Mouse (Mus musculus): Measurements from ENCODE around the gene Gjd3. TPM values are rescaled to one million over a fixed set of nuclear protein-coding genes. Genes with fewer than 3 reads are reported as not detected.

The Gjd3 gene
- polyA plus RNA-seq, 1 experiment from 2014 or later = 0.22 TPM

DNA sequence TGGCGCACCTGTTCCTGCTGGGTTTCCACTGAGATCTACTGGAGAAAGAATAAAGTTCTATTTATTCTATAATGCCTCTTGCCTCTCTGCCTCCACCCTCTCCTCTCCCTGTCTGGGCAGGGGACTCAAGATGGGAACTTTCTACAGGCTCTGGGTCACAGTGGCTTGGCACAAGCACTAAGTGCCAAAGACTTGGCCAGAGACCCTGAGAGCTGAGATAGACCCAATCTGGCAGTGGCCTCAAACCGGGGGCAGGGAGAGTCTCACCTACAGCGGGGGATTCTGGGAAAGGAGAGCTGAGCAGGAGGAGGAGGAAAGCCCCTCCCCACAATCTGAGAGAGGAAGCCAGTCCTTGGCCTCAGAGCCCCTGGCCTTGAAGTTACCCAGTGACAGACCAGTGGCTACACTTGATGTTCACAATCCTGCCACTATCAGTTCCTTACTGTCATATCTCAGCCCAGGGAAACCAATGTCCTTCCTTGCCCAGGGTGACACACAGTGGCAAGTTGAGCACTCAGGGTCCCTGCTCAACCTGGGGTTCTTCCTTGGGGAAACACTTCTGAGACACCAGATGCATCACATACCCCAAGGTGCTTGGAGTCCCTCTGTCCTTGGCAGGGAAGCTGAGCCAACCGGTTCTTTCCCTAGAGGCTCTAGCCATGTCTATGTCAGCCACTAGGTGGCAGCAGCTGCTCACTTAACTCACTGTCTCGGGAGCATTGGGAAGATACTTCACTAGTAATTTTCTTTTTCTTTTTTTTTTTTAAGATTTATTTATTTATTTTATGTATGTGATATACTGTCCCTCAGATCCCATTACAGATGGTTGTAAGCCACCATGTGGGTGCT lies 7.7 kb downstream of the Gjd3 start:
- no peak for ATAC-seq (replicated peaks; ENCODE audit: low FRiP score, low TSS enrichment, low read depth)
- H3K4me3 ChIP-seq (ENCODE audit: low read depth, low read length) = no peak overlapping the region
- H3K4me2 ChIP-seq (ENCODE audit: low read length) = no peak overlapping the region
- peaks cover 52% of the 10 kb centered on the region for H3K36me3 ChIP-seq (ENCODE audit: control insufficient read depth, insufficient read depth, low read length)
- no peak overlapping the region for H3K9ac ChIP-seq (ENCODE audit: low read length)
- 52% methylated on average over 5 of the region's 5 CpGs for WGBS
- H3K4me1 ChIP-seq (replicated peaks; ENCODE audit: control insufficient read depth, insufficient read depth, low read length) = peaks cover 16% of the 10 kb centered on the region
- no peaks in the 10 kb centered on the region for H3K27me3 ChIP-seq (replicated peaks; ENCODE audit: control insufficient read depth, insufficient read depth, low read length)
- peak; percentile 84 for DNase-seq (ENCODE audit: low spot score)
- no peak overlapping the region for H3K27ac ChIP-seq (ENCODE audit: low read depth)
- H3K9me3 ChIP-seq (ENCODE audit: control insufficient read depth, low read length) = 0 out of 2 replicates have a peak, but pooled peaks cover 5% of the 10 kb centered on the region

DNA sequence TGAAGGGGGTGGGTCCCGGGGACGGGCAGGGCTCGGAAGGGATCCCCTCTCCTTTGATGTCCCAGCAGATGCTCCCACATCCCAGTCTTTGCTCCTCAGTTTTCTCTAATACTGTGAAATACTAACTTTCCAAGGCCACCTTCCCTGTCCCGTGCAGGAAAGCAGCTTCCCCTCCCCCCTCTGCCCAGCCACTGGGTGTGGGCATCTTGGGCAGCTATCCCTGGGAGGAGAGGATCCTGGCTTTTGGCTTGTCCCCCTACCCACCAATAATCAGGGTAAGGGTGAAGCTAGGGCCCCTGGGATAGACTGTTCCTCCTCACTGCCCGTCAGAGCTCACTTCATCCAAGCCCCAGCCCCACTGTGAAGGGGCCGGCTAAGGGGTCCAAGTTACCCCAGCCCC lies 8.6 kb downstream of the Gjd3 start:
- Histone ChIP-seq H3K27ac (ENCODE audit: low read depth) (no peak overlapping the region), H3K4me1 (replicated peaks; ENCODE audit: control insufficient read depth, insufficient read depth, low read length) (peaks cover 25% of the 10 kb centered on the region), H3K27me3 (replicated peaks; ENCODE audit: control insufficient read depth, insufficient read depth, low read length) (no peaks in the 10 kb centered on the region), H3K4me2 (ENCODE audit: low read length) (no peak overlapping the region), H3K36me3 (ENCODE audit: control insufficient read depth, insufficient read depth, low read length) (peaks cover 60% of the 10 kb centered on the region), H3K4me3 (ENCODE audit: low read depth, low read length) (no peak overlapping the region), H3K9ac (ENCODE audit: low read length) (no peak overlapping the region), H3K9me3 (ENCODE audit: control insufficient read depth, low read length) (0 out of 2 replicates have a peak, but pooled peaks cover 5% of the 10 kb centered on the region)
- DNase-seq (ENCODE audit: low spot score) (no peak), ATAC-seq (replicated peaks; ENCODE audit: low FRiP score, low TSS enrichment, low read depth) (no peak)
- 80% methylated on average over 6 of the region's 6 CpGs for WGBS

DNA sequence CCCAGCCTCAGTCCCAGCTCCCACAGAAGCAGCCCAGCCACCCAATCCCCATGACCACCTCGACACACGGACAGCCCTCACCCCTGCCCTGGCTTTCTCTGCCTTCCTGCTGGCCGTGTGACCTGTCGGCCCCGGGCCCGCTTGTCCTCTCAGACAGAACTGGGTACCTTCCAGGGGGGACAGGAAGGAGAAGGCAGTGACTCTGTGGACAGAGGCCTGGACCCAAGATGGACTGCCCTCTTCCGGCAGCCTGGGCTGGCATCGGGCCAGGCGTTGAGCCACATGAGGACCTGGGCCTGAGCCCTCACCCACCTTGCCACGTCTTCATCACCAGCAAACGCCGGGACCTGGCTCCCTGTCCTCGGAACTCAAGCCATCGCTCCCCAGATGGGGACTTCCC lies 9.2 kb downstream of the Gjd3 start:
- Histone ChIP-seq H3K27ac (ENCODE audit: low read depth) (no peak overlapping the region), H3K4me1 (replicated peaks; ENCODE audit: control insufficient read depth, insufficient read depth, low read length) (peaks cover 31% of the 10 kb centered on the region), H3K4me3 (ENCODE audit: low read depth, low read length) (no peak overlapping the region), H3K36me3 (ENCODE audit: control insufficient read depth, insufficient read depth, low read length) (peaks cover 63% of the 10 kb centered on the region), H3K4me2 (ENCODE audit: low read length) (no peak overlapping the region), H3K27me3 (replicated peaks; ENCODE audit: control insufficient read depth, insufficient read depth, low read length) (no peaks in the 10 kb centered on the region), H3K9me3 (ENCODE audit: control insufficient read depth, low read length) (0 out of 2 replicates have a peak, but pooled peaks cover 5% of the 10 kb centered on the region), H3K9ac (ENCODE audit: low read length) (no peak overlapping the region)
- WGBS = 89% methylated on average over 14 of the region's 14 CpGs
- DNase-seq (ENCODE audit: low spot score) (no peak), ATAC-seq (replicated peaks; ENCODE audit: low FRiP score, low TSS enrichment, low read depth) (no peak)

DNA sequence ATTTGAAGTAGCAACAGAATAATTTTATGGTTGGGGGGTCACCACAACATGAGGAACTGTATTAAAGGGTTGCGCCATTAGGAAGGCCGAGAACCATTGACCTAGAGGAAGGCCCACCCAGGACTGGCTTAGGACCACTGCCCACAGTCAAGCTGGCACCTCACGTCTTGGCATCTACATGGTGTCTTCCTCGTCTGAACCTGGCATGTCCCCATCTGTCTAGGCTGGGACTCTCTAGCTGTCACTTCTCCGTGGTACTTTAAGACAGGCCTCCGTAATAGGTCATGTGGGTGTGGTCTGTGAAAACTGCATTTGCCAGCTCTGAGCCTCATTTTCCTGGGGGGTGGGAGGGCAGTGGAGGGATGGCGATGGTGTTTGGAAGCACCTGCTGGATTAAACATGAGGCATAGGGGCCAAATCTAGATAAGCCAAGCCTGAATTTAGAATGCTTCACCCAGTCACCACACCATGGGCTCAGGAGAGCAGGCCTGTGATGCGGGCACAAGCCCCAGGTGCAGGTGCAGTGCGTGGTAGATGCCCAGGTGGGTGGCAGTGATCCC lies 9.9 kb downstream of the Gjd3 start:
- DNase-seq (ENCODE audit: low spot score) (no peak), ATAC-seq (replicated peaks; ENCODE audit: low FRiP score, low TSS enrichment, low read depth) (no peak)
- Histone ChIP-seq H3K36me3 (ENCODE audit: control insufficient read depth, insufficient read depth, low read length) (peaks cover 68% of the 10 kb centered on the region), H3K4me2 (ENCODE audit: low read length) (no peak overlapping the region), H3K27me3 (replicated peaks; ENCODE audit: control insufficient read depth, insufficient read depth, low read length) (no peaks in the 10 kb centered on the region), H3K9ac (ENCODE audit: low read length) (no peak overlapping the region), H3K9me3 (ENCODE audit: control insufficient read depth, low read length) (0 out of 2 replicates have a peak, but pooled peaks cover 5% of the 10 kb centered on the region), H3K4me1 (replicated peaks; ENCODE audit: control insufficient read depth, insufficient read depth, low read length) (peaks cover 38% of the 10 kb centered on the region), H3K27ac (ENCODE audit: low read depth) (no peak overlapping the region), H3K4me3 (ENCODE audit: low read depth, low read length) (no peak overlapping the region)
- WGBS = 89% methylated on average over 9 of the region's 9 CpGs

DNA sequence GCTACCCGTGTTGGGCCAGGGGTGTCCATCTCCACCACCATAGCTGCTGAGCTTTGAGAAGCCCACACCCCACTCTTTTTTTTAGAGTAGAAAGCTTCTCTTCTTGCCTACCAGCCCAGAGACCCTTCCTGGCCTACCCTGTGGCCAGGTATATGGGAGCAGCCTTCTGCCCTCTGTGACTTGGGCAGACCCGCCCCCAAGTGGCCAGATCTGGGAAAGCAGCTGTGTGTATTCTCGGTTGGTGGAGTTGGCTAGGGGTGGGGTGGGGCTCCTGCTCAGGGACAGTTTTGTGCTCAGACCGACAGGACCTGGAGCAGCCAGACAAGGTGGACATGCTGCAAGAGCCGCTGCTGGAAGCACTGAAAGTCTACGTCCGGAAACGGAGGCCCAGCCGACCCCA lies 10.6 kb downstream of the Gjd3 start:
- H3K27ac ChIP-seq (ENCODE audit: low read depth) = no peak overlapping the region
- no peak overlapping the region for H3K9ac ChIP-seq (ENCODE audit: low read length)
- 0 out of 2 replicates have a peak, but pooled peaks cover 5% of the 10 kb centered on the region for H3K9me3 ChIP-seq (ENCODE audit: control insufficient read depth, low read length)
- H3K4me1 ChIP-seq (replicated peaks; ENCODE audit: control insufficient read depth, insufficient read depth, low read length) = peaks cover 44% of the 10 kb centered on the region
- ATAC-seq (replicated peaks; ENCODE audit: low FRiP score, low TSS enrichment, low read depth) (peak; percentile 25), DNase-seq (ENCODE audit: low spot score) (peak; percentile 93)
- no peak overlapping the region for H3K4me2 ChIP-seq (ENCODE audit: low read length)
- 52% methylated on average over 9 of the region's 9 CpGs for WGBS
- H3K36me3 ChIP-seq (ENCODE audit: control insufficient read depth, insufficient read depth, low read length) = peaks cover 75% of the 10 kb centered on the region
- no peaks in the 10 kb centered on the region for H3K27me3 ChIP-seq (replicated peaks; ENCODE audit: control insufficient read depth, insufficient read depth, low read length)
- H3K4me3 ChIP-seq (ENCODE audit: low read depth, low read length) = no peak overlapping the region

DNA sequence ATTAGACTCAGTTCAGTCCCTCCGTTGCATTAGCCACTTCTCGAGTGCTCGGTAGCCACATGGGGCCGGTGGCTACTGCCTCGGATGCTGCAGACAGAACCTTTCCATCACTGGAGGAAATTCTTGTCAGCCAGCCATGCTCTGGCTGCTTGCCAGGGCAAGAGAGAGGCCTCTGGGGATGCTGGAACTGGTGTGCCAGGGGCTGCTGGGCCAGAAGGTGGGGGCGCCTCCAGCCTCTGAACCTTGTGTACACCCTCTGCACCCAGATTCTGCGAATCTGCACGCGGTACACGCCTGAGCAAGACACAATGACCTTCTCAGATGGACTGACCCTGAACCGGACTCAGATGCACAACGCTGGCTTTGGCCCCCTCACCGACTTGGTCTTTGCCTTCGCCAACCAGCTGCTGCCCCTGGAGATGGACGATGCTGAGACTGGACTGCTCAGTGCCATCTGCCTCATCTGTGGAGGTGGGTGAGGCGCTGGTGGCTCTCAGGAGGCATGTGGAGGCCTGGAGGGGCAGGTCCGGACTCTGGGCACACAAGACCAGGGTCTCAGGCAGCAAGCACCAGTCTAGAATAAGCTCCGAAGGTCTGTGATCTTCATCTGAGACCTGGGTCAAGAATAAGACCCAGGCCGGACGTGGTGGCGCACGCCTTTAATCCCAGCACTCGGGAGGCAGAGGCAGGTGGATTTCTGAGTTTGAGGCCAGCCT lies 11.3 kb downstream of the Gjd3 start:
- Histone ChIP-seq H3K4me1 (replicated peaks; ENCODE audit: control insufficient read depth, insufficient read depth, low read length) (peaks cover 52% of the 10 kb centered on the region), H3K36me3 (ENCODE audit: control insufficient read depth, insufficient read depth, low read length) (peaks cover 80% of the 10 kb centered on the region), H3K27ac (ENCODE audit: low read depth) (peak overlapping the region; percentile 60; the same call in 1 of the 2 replicates), H3K9me3 (ENCODE audit: control insufficient read depth, low read length) (0 out of 2 replicates have a peak, but pooled peaks cover 5% of the 10 kb centered on the region), H3K4me3 (ENCODE audit: low read depth, low read length) (no peak overlapping the region), H3K4me2 (ENCODE audit: low read length) (no peak overlapping the region), H3K27me3 (replicated peaks; ENCODE audit: control insufficient read depth, insufficient read depth, low read length) (no peaks in the 10 kb centered on the region), H3K9ac (ENCODE audit: low read length) (no peak overlapping the region)
- peak; percentile 76 for DNase-seq (ENCODE audit: low spot score)
- 65% methylated on average over 23 of the region's 23 CpGs for WGBS
- ATAC-seq (replicated peaks; ENCODE audit: low FRiP score, low TSS enrichment, low read depth) = no peak

DNA sequence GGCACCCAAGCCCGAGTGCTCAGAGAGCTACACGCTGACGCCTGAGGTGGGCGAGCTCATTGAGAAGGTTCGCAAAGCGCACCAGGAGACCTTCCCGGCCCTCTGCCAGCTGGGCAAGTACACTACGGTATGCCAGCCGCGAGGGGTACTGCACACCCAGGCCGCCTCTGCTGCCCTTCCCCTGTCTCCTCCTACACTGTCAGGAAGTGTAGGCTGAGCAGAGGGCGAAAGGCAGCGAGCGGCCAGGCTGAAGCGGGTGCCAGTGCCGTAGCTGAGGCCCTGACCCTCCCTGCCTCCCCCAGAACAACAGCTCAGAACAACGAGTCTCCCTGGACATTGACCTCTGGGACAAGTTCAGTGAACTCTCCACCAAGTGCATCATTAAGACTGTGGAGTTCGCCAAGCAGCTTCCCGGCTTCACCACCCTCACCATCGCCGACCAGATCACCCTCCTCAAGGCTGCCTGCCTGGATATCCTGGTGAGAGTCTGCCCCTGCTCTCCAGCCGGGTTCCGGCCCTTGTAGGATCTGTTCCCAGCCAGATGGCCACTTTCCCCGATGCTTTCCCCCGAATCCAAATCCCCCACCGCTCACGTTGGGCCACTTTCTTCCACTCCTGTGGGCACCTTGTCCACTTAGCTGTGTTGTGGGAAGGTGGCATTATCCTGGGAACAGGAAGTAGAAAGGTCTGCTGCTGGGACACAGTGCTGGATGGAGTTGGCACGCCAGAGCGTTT lies 12.5 kb downstream of the Gjd3 start:
- peak; percentile 54 for DNase-seq (ENCODE audit: low spot score)
- Histone ChIP-seq H3K36me3 (ENCODE audit: control insufficient read depth, insufficient read depth, low read length) (peaks cover 81% of the 10 kb centered on the region), H3K4me3 (ENCODE audit: low read depth, low read length) (no peak overlapping the region), H3K4me1 (replicated peaks; ENCODE audit: control insufficient read depth, insufficient read depth, low read length) (peaks cover 63% of the 10 kb centered on the region), H3K4me2 (ENCODE audit: low read length) (no peak overlapping the region), H3K9me3 (ENCODE audit: control insufficient read depth, low read length) (0 out of 2 replicates have a peak, but pooled peaks cover 5% of the 10 kb centered on the region), H3K27ac (ENCODE audit: low read depth) (peak overlapping the region; percentile 60), H3K27me3 (replicated peaks; ENCODE audit: control insufficient read depth, insufficient read depth, low read length) (no peaks in the 10 kb centered on the region), H3K9ac (ENCODE audit: low read length) (no peak overlapping the region)
- no peak for ATAC-seq (replicated peaks; ENCODE audit: low FRiP score, low TSS enrichment, low read depth)
- WGBS = 76% methylated on average over 29 of the region's 29 CpGs

DNA sequence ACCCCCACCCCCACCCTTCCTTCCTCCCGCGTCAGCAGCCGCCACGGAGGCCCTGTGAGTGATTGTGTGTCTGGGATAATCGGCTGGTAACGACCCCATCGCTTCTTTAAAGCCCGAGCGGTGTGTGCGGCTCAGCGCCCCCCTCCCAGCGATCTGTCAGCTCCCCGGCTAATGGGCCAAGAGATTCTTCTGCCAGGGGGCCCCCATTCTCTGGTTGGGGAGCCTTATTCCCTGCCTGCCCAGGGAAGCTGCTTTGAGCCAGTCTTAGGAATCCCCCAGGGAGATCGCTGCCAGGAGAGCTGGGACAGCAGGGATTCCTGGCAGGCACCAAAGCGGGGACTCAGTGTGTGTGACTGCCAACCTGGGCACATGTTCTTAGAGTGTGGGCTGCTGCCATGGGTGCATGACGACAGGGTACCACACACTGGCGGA lies 13.3 kb downstream of the Gjd3 start:
- peaks cover 72% of the 10 kb centered on the region for H3K36me3 ChIP-seq (ENCODE audit: control insufficient read depth, insufficient read depth, low read length)
- no peaks in the 10 kb centered on the region for H3K9me3 ChIP-seq (ENCODE audit: control insufficient read depth, low read length)
- DNase-seq (ENCODE audit: low spot score) (peak; percentile 60), ATAC-seq (replicated peaks; ENCODE audit: low FRiP score, low TSS enrichment, low read depth) (no peak)
- H3K4me3 ChIP-seq (ENCODE audit: low read depth, low read length) = no peak overlapping the region
- peak overlapping the region; percentile 33; the same call in 1 of the 2 replicates for H3K27ac ChIP-seq (ENCODE audit: low read depth)
- H3K9ac ChIP-seq (ENCODE audit: low read length) = no peak overlapping the region
- H3K4me1 ChIP-seq (replicated peaks; ENCODE audit: control insufficient read depth, insufficient read depth, low read length) = peaks cover 71% of the 10 kb centered on the region
- no peaks in the 10 kb centered on the region for H3K27me3 ChIP-seq (replicated peaks; ENCODE audit: control insufficient read depth, insufficient read depth, low read length)
- peak overlapping the region; percentile 13; the same call in 1 of the 2 replicates for H3K4me2 ChIP-seq (ENCODE audit: low read length)
- WGBS = 23% methylated on average over 17 of the region's 17 CpGs

Measured in intestine, embryonic 14.5 days (tissue).